ENCODE assay signal across 21 mouse cellular contexts in the genomic region with DNA sequence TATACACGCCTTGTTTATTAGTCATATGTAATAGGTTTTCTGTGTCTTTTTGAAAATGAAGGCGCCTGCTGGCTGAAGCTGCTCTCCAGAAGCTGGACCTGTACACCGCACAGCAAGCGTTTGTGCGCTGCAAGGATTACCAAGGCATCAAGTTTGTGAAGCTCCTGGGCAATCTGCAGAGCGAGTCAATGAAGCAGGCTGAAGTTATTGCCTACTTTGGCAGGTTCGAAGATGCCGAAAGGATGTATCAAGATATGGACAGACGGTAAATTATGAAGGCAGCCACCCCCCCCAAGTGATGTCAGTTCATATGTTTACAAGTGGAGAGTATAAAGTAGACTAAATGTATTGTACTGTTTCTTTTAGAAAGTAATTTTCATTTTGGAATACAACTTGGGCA. TPM values are rescaled to one million over a fixed set of nuclear protein-coding genes. Genes with fewer than 3 reads are reported as not detected.
DNase-seq lines count a peak whose midpoint lies in the region; ATAC-seq lines count a peak whose summit lies in the region.
"Had no signal": no experiment of that assay in that cellular context is flagged by ENCODE, and none has a peak within 500 bp of the region (broad histone marks: within the 10 kb centered on the region; RNA-seq: fewer than 3 reads in every experiment).

No protein-coding gene starts in this region.

- ATAC-seq in midbrain, embryonic 11.5 days (ENCODE audit: low FRiP score) = no peak
- no peak for ATAC-seq in midbrain, embryonic 16.5 days
- ATAC-seq: activated CD4-positive, CD25-positive, alpha-beta regulatory T cell, adult 4 months; CD4-positive, CD25-positive, alpha-beta regulatory T cell, adult 4 months; Patski had no signal

- 90% methylated on average over 9 of the region's 9 CpGs for WGBS in heart, embryonic 10.5 days
- 95% methylated on average over 9 of the region's 9 CpGs for WGBS in midbrain, embryonic 11.5 days
- 94% methylated on average over 9 of the region's 9 CpGs for WGBS in midbrain, embryonic 16.5 days

- no peaks in the 10 kb centered on the region for H3K27me3 ChIP-seq in heart, embryonic 10.5 days (ENCODE audit: insufficient read depth, poor library complexity, severe bottlenecking)
- H3K27me3 ChIP-seq in midbrain, embryonic 11.5 days (ENCODE audit: control insufficient read depth, insufficient read depth, low read length) = no peaks in the 10 kb centered on the region
- H3K27me3 ChIP-seq in midbrain, embryonic 16.5 days (ENCODE audit: control insufficient read depth, insufficient read depth, low read depth, low read length) = no peaks in the 10 kb centered on the region
- H3K27me3 ChIP-seq: CH12.LX, Patski had no signal

- H3K9me3 ChIP-seq in heart, embryonic 10.5 days = no peaks in the 10 kb centered on the region
- H3K9me3 ChIP-seq in midbrain, embryonic 11.5 days (ENCODE audit: control insufficient read depth, low read length) = no peaks in the 10 kb centered on the region
- H3K9me3 ChIP-seq in midbrain, embryonic 16.5 days (replicated peaks; ENCODE audit: control insufficient read depth, low read length, poor library complexity, severe bottlenecking) = no peaks in the 10 kb centered on the region
- H3K9me3 ChIP-seq: G1E had no signal

- H3K4me1 ChIP-seq in heart, embryonic 10.5 days = no peaks in the 10 kb centered on the region
- no peaks in the 10 kb centered on the region for H3K4me1 ChIP-seq in midbrain, embryonic 11.5 days (ENCODE audit: control insufficient read depth, insufficient read depth, low read length)
- H3K4me1 ChIP-seq in midbrain, embryonic 16.5 days (ENCODE audit: control insufficient read depth, insufficient read depth, low read length) = no peaks in the 10 kb centered on the region

- H3K9ac ChIP-seq in midbrain, embryonic 11.5 days (ENCODE audit: low read length) = no peak overlapping the region
- no peak overlapping the region for H3K9ac ChIP-seq in midbrain, embryonic 16.5 days (ENCODE audit: low read depth, low read length)

- peak; percentile 61 for DNase-seq in heart, adult 11 months
- no peak for DNase-seq in heart, adult 18-20 months
- DNase-seq in heart, embryonic 10.5 days (ENCODE audit: low spot score) = peak; percentile 61
- DNase-seq in heart, postnatal 14 days = no peak
- peak; percentile 65 for DNase-seq in midbrain, embryonic 11.5 days (ENCODE audit: low spot score, missing footprints)
- DNase-seq: adrenal gland, adult 2 months; adrenal gland, adult 8-10 months; adrenal gland, postnatal 10 days; adrenal gland, postnatal 14 days; adrenal gland, postnatal 25 days; adrenal gland, postnatal 36 days; B cell, adult 2 months; cerebellum, adult 11 months; cerebellum, adult 11-12 months; cerebellum, adult 18-20 months had no signal

- H3K27ac ChIP-seq in heart, embryonic 10.5 days = no peak overlapping the region
- H3K27ac ChIP-seq in midbrain, embryonic 11.5 days (ENCODE audit: low read depth, low read length) = no peak overlapping the region
- no peak overlapping the region for H3K27ac ChIP-seq in midbrain, embryonic 16.5 days (ENCODE audit: low read length)

- intact Hi-C loops in heart, postnatal 14 days (cut with DNase I) = no loop called here

- no peak overlapping the region for H3K4me3 ChIP-seq in heart, embryonic 10.5 days
- no peak overlapping the region for H3K4me3 ChIP-seq in midbrain, embryonic 11.5 days (ENCODE audit: low read depth, low read length)
- H3K4me3 ChIP-seq in midbrain, embryonic 16.5 days (ENCODE audit: low read depth, low read length) = no peak overlapping the region

- H3K36me3 ChIP-seq in heart, embryonic 10.5 days = peaks cover 5% of the 10 kb centered on the region; the same call in 1 of the 2 replicates
- no peaks in the 10 kb centered on the region; the same call in 1 of the 2 replicates for H3K36me3 ChIP-seq in midbrain, embryonic 11.5 days (ENCODE audit: control insufficient read depth, insufficient read depth, low read length)
- H3K36me3 ChIP-seq in midbrain, embryonic 16.5 days (ENCODE audit: control insufficient read depth, insufficient read depth, low read length) = no peaks in the 10 kb centered on the region; the same call in 1 of the 2 replicates
- H3K36me3 ChIP-seq: G1E had no signal

- H3K4me2 ChIP-seq in midbrain, embryonic 11.5 days = no peak overlapping the region
- no peak overlapping the region for H3K4me2 ChIP-seq in midbrain, embryonic 16.5 days (ENCODE audit: low read length)

RNA-seq across cellular contexts. Expression of a gene that starts 13.4 kb away (rescaled TPM):
- 10 to 100 TPM; 24.0 to 29.5 TPM for total RNA-seq in heart, adult 18-20 months (2021)
- 11.8 and 14.4 TPM in 2 replicates for polyA plus RNA-seq in heart, embryonic 10.5 days (2016; fragmentation: Nextera tagmentation; extraction: Ambion mirVana)
- 10 to 100 TPM; 20.8 to 24.2 TPM for total RNA-seq in heart, postnatal 14 days (2021)
- 24.0 and 26.2 TPM in 2 replicates for polyA plus RNA-seq in midbrain, embryonic 11.5 days (2014; fragmentation: Nextera tagmentation; extraction: Ambion mirVana)
- polyA plus RNA-seq in midbrain, embryonic 16.5 days (2015; fragmentation: Nextera tagmentation; extraction: Ambion mirVana) = 6.0 and 7.0 TPM in 2 replicates
- polyA plus RNA-seq: G1E had no signal

RNA-seq across cellular contexts. Expression of a gene that starts 42.7 kb away (rescaled TPM):
- 10 to 100 TPM; 10.2 to 10.5 TPM for total RNA-seq in heart, adult 18-20 months (2021)
- polyA plus RNA-seq in heart, embryonic 10.5 days (2016; fragmentation: Nextera tagmentation; extraction: Ambion mirVana) = 14.6 and 15.1 TPM in 2 replicates
- 10 to 100 TPM; 11.9 to 12.5 TPM for total RNA-seq in heart, postnatal 14 days (2021)
- polyA plus RNA-seq in midbrain, embryonic 11.5 days (2014; fragmentation: Nextera tagmentation; extraction: Ambion mirVana) = 23.3 and 25.7 TPM in 2 replicates
- 25.4 and 25.5 TPM in 2 replicates for polyA plus RNA-seq in midbrain, embryonic 16.5 days (2015; fragmentation: Nextera tagmentation; extraction: Ambion mirVana)
- polyA plus RNA-seq: G1E had no signal

Comparison
In these comparisons a context has a peak if more than half of its experiments do, and no peak if none do; other contexts are left out.
1. DNase-seq: peak in heart, adult 11 months (single experiment), heart, embryonic 10.5 days (single experiment) and midbrain, embryonic 11.5 days (single experiment); none in heart, adult 18-20 months (0 of 2) and heart, postnatal 14 days (0 of 2).